Mouse (Mus musculus): ENCODE data around the gene Olfr588-ps1. TPM values are rescaled to one million over a fixed set of nuclear protein-coding genes. Genes with fewer than 3 reads are reported as not detected.
"Not testable (repeated sequence)": the region's sequence is repeated elsewhere in the genome, so short reads cannot be mapped to it uniquely, and the experiment has no call there.

Olfr588-ps1 gene
- not detected in 2 replicates for polyA plus RNA-seq (2015; fragmentation: Nextera tagmentation; extraction: Ambion mirVana)

GRCm38 (mm10) chr7:103140579-103140978, at the start of gene Olfr588-ps1:
Olfr588-ps1 (plus strand) TSS chr7:103140879.
- no peak for ATAC-seq (ENCODE audit: insufficient number of reproducible peaks, insufficient read depth, low FRiP score, low TSS enrichment, low read depth)
- H3K4me2 ChIP-seq = no peak within 1 kb of the TSS
- no peaks in the 10 kb centered on the region for H3K27me3 ChIP-seq
- H3K36me3 ChIP-seq = no peaks in the 10 kb centered on the region
- WGBS = 77% methylated on average over 1 of the region's 1 CpGs
- H3K9me3 ChIP-seq = peaks cover 5% of the 10 kb centered on the region; the same call in 1 of the 2 replicates
- H3K4me1 ChIP-seq = no peaks in the 10 kb centered on the region
- H3K4me3 ChIP-seq = no peak within 1 kb of the TSS
- H3K27ac ChIP-seq = no peak within 1 kb of the TSS
- H3K9ac ChIP-seq = no peak within 1 kb of the TSS

- no peak within 1 kb of the TSS for H3K4me2 ChIP-seq
- no peaks in the 10 kb centered on the region for H3K36me3 ChIP-seq
- H3K9ac ChIP-seq = no peak within 1 kb of the TSS
- no peak within 1 kb of the TSS for H3K4me3 ChIP-seq
- no peaks in the 10 kb centered on the region for H3K9me3 ChIP-seq
- H3K27ac ChIP-seq = no peak within 1 kb of the TSS
- 90% methylated on average over 1 of the region's 1 CpGs for WGBS
- H3K27me3 ChIP-seq = no peaks in the 10 kb centered on the region
- no peak for ATAC-seq (ENCODE audit: insufficient number of reproducible peaks, insufficient read depth, low FRiP score, low TSS enrichment, low read depth)
- H3K4me1 ChIP-seq = no peaks in the 10 kb centered on the region
Measured at GRCm38 (mm10) chr7:103097420-103097819, 43.3 kb upstream of the Olfr588-ps1 start, which contains the start of gene Olfr585. Olfr585 (plus strand) TSS chr7:103097720.

- Histone ChIP-seq H3K4me1 (no peaks in the 10 kb centered on the region), H3K9me3 (no peaks in the 10 kb centered on the region), H3K9ac (no peak overlapping the region), H3K4me2 (no peak overlapping the region), H3K36me3 (no peaks in the 10 kb centered on the region), H3K4me3 (no peak overlapping the region), H3K27ac (no peak overlapping the region), H3K27me3 (no peaks in the 10 kb centered on the region)
- ATAC-seq (ENCODE audit: insufficient number of reproducible peaks, insufficient read depth, low FRiP score, low TSS enrichment, low read depth) = no peak
- 45% methylated on average over 3 of the region's 3 CpGs for WGBS
Measured at GRCm38 (mm10) chr7:103119406-103119805, 21.3 kb upstream of the Olfr588-ps1 start.

GRCm38 (mm10) chr7:103125538-103125937, 15.1 kb upstream of the Olfr588-ps1 start, which contains the start of gene Olfr586:
Olfr586 (minus strand) TSS chr7:103125638.
- no peak within 1 kb of the TSS for H3K9ac ChIP-seq
- no peak within 1 kb of the TSS for H3K27ac ChIP-seq
- 86% methylated on average over 3 of the region's 3 CpGs for WGBS
- H3K36me3 ChIP-seq = no peaks in the 10 kb centered on the region
- no peak within 1 kb of the TSS for H3K4me2 ChIP-seq
- no peaks in the 10 kb centered on the region for H3K27me3 ChIP-seq
- ATAC-seq (ENCODE audit: insufficient number of reproducible peaks, insufficient read depth, low FRiP score, low TSS enrichment, low read depth) = no peak
- H3K4me3 ChIP-seq = no peak within 1 kb of the TSS
- no peaks in the 10 kb centered on the region for H3K4me1 ChIP-seq
- no peaks in the 10 kb centered on the region for H3K9me3 ChIP-seq

- no peak for ATAC-seq (ENCODE audit: insufficient number of reproducible peaks, insufficient read depth, low FRiP score, low TSS enrichment, low read depth)
- no peak within 1 kb of the TSS for H3K9ac ChIP-seq
- H3K36me3 ChIP-seq = no peaks in the 10 kb centered on the region
- H3K27me3 ChIP-seq = no peaks in the 10 kb centered on the region
- H3K4me1 ChIP-seq = no peaks in the 10 kb centered on the region
- H3K9me3 ChIP-seq = no peaks in the 10 kb centered on the region
- no peak within 1 kb of the TSS for H3K27ac ChIP-seq
- WGBS = 49% methylated on average over 2 of the region's 2 CpGs
- no peak within 1 kb of the TSS for H3K4me3 ChIP-seq
- H3K4me2 ChIP-seq = no peak within 1 kb of the TSS
Measured at GRCm38 (mm10) chr7:103156256-103156655, 15.6 kb downstream of the Olfr588-ps1 start, which contains the start of gene Olfr589. Olfr589 (minus strand) TSS chr7:103156356.

GRCm38 (mm10) chr7:103169697-103170096, 29.0 kb downstream of the Olfr588-ps1 start:
- WGBS = 83% methylated on average over 5 of the region's 5 CpGs

GRCm38 (mm10) chr7:103178240-103178639, 37.6 kb downstream of the Olfr588-ps1 start, which contains the start of gene Olfr591:
Olfr591 (minus strand) TSS chr7:103178340.
- no peaks in the 10 kb centered on the region for H3K27me3 ChIP-seq
- H3K4me1 ChIP-seq = no peaks in the 10 kb centered on the region
- 69% methylated on average over 1 of the region's 1 CpGs for WGBS
- no peak within 1 kb of the TSS for H3K27ac ChIP-seq
- no peak within 1 kb of the TSS for H3K4me2 ChIP-seq
- H3K9ac ChIP-seq = no peak within 1 kb of the TSS
- H3K4me3 ChIP-seq = no peak within 1 kb of the TSS
- no peaks in the 10 kb centered on the region for H3K36me3 ChIP-seq
- ATAC-seq (ENCODE audit: insufficient number of reproducible peaks, insufficient read depth, low FRiP score, low TSS enrichment, low read depth) = no peak
- no peaks in the 10 kb centered on the region for H3K9me3 ChIP-seq

More at GRCm38 (mm10) chr7:103169697-103170096, 29.0 kb downstream of the Olfr588-ps1 start:
- no peaks in the 10 kb centered on the region for H3K4me1 ChIP-seq
- no peaks in the 10 kb centered on the region for H3K36me3 ChIP-seq
- H3K27me3 ChIP-seq = no peaks in the 10 kb centered on the region
- no peak for ATAC-seq (ENCODE audit: insufficient number of reproducible peaks, insufficient read depth, low FRiP score, low TSS enrichment, low read depth)
- H3K4me2 ChIP-seq = no peak overlapping the region
- H3K4me3 ChIP-seq = no peak overlapping the region
- no peak overlapping the region for H3K9ac ChIP-seq
- 0 out of 2 replicates have a peak, but pooled peaks cover 4% of the 10 kb centered on the region for H3K9me3 ChIP-seq
- no peak overlapping the region for H3K27ac ChIP-seq

GRCm38 (mm10) chr7:103184503-103184902, 43.8 kb downstream of the Olfr588-ps1 start, which contains the start of gene Olfr592:
Olfr592 (plus strand) TSS chr7:103184803.
- not testable (repeated sequence) for H3K4me3 ChIP-seq

More at GRCm38 (mm10) chr7:103184503-103184902, 43.8 kb downstream of the Olfr588-ps1 start, which contains the start of gene Olfr592:
- not testable (repeated sequence) for H3K4me2 ChIP-seq; H3K9me3 ChIP-seq; H3K36me3 ChIP-seq; ATAC-seq (ENCODE audit: insufficient number of reproducible peaks, insufficient read depth, low FRiP score, low TSS enrichment, low read depth); H3K9ac ChIP-seq; H3K4me1 ChIP-seq; H3K27ac ChIP-seq; H3K27me3 ChIP-seq
- WGBS = 74% methylated on average over 1 of the region's 1 CpGs

Other genes with a start within 250 kb of the Olfr588-ps1 start
- not detected in 2 replicates for gene Olfr569, start 250.0 kb upstream of the Olfr588-ps1 start, polyA plus RNA-seq (2015; fragmentation: Nextera tagmentation; extraction: Ambion mirVana)
- gene Olfr570, start 246.3 kb upstream of the Olfr588-ps1 start, polyA plus RNA-seq (2015; fragmentation: Nextera tagmentation; extraction: Ambion mirVana) = not detected in 2 replicates
- gene Olfr571, start 223.3 kb upstream of the Olfr588-ps1 start, polyA plus RNA-seq (2015; fragmentation: Nextera tagmentation; extraction: Ambion mirVana) = 0.15 and 0.33 TPM in 2 replicates
- gene Olfr572, start 216.5 kb upstream of the Olfr588-ps1 start, polyA plus RNA-seq (2015; fragmentation: Nextera tagmentation; extraction: Ambion mirVana) = not detected in 2 replicates
- not detected in 2 replicates for gene Olfr573-ps1, start 198.3 kb upstream of the Olfr588-ps1 start, polyA plus RNA-seq (2015; fragmentation: Nextera tagmentation; extraction: Ambion mirVana)
- gene Olfr574, start 192.4 kb upstream of the Olfr588-ps1 start, polyA plus RNA-seq (2015; fragmentation: Nextera tagmentation; extraction: Ambion mirVana) = not detected in 2 replicates
- gene Olfr575, start 182.1 kb upstream of the Olfr588-ps1 start, polyA plus RNA-seq (2015; fragmentation: Nextera tagmentation; extraction: Ambion mirVana) = not detected in 2 replicates
- not detected in 2 replicates for gene Olfr576, start 178.2 kb upstream of the Olfr588-ps1 start, polyA plus RNA-seq (2015; fragmentation: Nextera tagmentation; extraction: Ambion mirVana)
- gene Olfr577, start 164.9 kb upstream of the Olfr588-ps1 start, polyA plus RNA-seq (2015; fragmentation: Nextera tagmentation; extraction: Ambion mirVana) = not detected in 2 replicates
- not detected in 2 replicates for gene Olfr578, start 151.6 kb upstream of the Olfr588-ps1 start, polyA plus RNA-seq (2015; fragmentation: Nextera tagmentation; extraction: Ambion mirVana)
- gene Olfr582, start 102.9 kb upstream of the Olfr588-ps1 start, polyA plus RNA-seq (2015; fragmentation: Nextera tagmentation; extraction: Ambion mirVana) = not detected in 2 replicates
- gene Olfr583, start 89.6 kb upstream of the Olfr588-ps1 start, polyA plus RNA-seq (2015; fragmentation: Nextera tagmentation; extraction: Ambion mirVana) = not detected in 2 replicates
- not detected in 2 replicates for gene Olfr584, start 59.0 kb upstream of the Olfr588-ps1 start, polyA plus RNA-seq (2015; fragmentation: Nextera tagmentation; extraction: Ambion mirVana)
- not detected in 2 replicates for gene Olfr585, start 43.2 kb upstream of the Olfr588-ps1 start, polyA plus RNA-seq (2015; fragmentation: Nextera tagmentation; extraction: Ambion mirVana)
- not detected in 2 replicates for gene Olfr586, start 15.2 kb upstream of the Olfr588-ps1 start, polyA plus RNA-seq (2015; fragmentation: Nextera tagmentation; extraction: Ambion mirVana)
- not detected in 2 replicates for gene Olfr589, start 15.5 kb downstream of the Olfr588-ps1 start, polyA plus RNA-seq (2015; fragmentation: Nextera tagmentation; extraction: Ambion mirVana)
- gene Olfr591, start 37.5 kb downstream of the Olfr588-ps1 start, polyA plus RNA-seq (2015; fragmentation: Nextera tagmentation; extraction: Ambion mirVana) = not detected in 2 replicates
- gene Olfr592, start 43.9 kb downstream of the Olfr588-ps1 start, polyA plus RNA-seq (2015; fragmentation: Nextera tagmentation; extraction: Ambion mirVana) = not detected in 2 replicates
- not detected in 2 replicates for gene Olfr593, start 71.0 kb downstream of the Olfr588-ps1 start, polyA plus RNA-seq (2015; fragmentation: Nextera tagmentation; extraction: Ambion mirVana)
- 0.20 TPM in 1 of 2 replicates, not detected in the other for gene Olfr594, start 76.1 kb downstream of the Olfr588-ps1 start, polyA plus RNA-seq (2015; fragmentation: Nextera tagmentation; extraction: Ambion mirVana)
- not detected in 2 replicates for gene Usp17ld, start 111.6 kb downstream of the Olfr588-ps1 start, polyA plus RNA-seq (2015; fragmentation: Nextera tagmentation; extraction: Ambion mirVana)
- not detected in 2 replicates for gene Olfr596, start 164.8 kb downstream of the Olfr588-ps1 start, polyA plus RNA-seq (2015; fragmentation: Nextera tagmentation; extraction: Ambion mirVana)
- not detected in 2 replicates for gene Olfr597, start 175.4 kb downstream of the Olfr588-ps1 start, polyA plus RNA-seq (2015; fragmentation: Nextera tagmentation; extraction: Ambion mirVana)
- not detected in 2 replicates for gene Olfr598, start 182.7 kb downstream of the Olfr588-ps1 start, polyA plus RNA-seq (2015; fragmentation: Nextera tagmentation; extraction: Ambion mirVana)
- gene Olfr599, start 195.0 kb downstream of the Olfr588-ps1 start, polyA plus RNA-seq (2015; fragmentation: Nextera tagmentation; extraction: Ambion mirVana) = not detected in 2 replicates
- not detected in 2 replicates for gene Olfr600, start 208.8 kb downstream of the Olfr588-ps1 start, polyA plus RNA-seq (2015; fragmentation: Nextera tagmentation; extraction: Ambion mirVana)
- gene Olfr601, start 221.8 kb downstream of the Olfr588-ps1 start, polyA plus RNA-seq (2015; fragmentation: Nextera tagmentation; extraction: Ambion mirVana) = not detected in 2 replicates
- not detected in 2 replicates for gene Olfr603, start 245.3 kb downstream of the Olfr588-ps1 start, polyA plus RNA-seq (2015; fragmentation: Nextera tagmentation; extraction: Ambion mirVana)

All from embryonic facial prominence, embryonic 13.5 days (tissue).